Mouse (Mus musculus) erythroid progenitor cell, adult 5-6 weeks (primary cell): Measurements from ENCODE around the gene Faap100. TPM values are rescaled to one million over a fixed set of nuclear protein-coding genes. Genes with fewer than 3 reads are reported as not detected.

Experiments used
- ATAC-seq: replicated peaks from 2 replicates; pipeline ENCODE4 v1.8.0; 2016; ENCODE audit warnings: moderate number of reproducible peaks, mild to moderate bottlenecking, moderate TSS enrichment, inconsistent platforms; ENCODE audit not compliant: poor library complexity, low FRiP score, severe bottlenecking
- total RNA-seq, 2 experiments: library from RNA; stranded (forward) in 1 of 2; stranded (reverse) in 1 of 2; fragments of 150-400 nt in 1 of 2; fragments of 186-747, 209-891 nt in 1 of 2; gene quantifications; 2 replicates each; pipeline versions ENCODE4 v1.2.3 to v1.2.4; 2015 to 2017; ENCODE audit warnings: low replicate concordance in 2 of 2

Faap100 gene
- total RNA-seq, 2 experiments from 2014 or later: 2.0 to 8.0 TPM

GRCm38 (mm10) chr11:120341661-120342060 lies 36.9 kb downstream of the Faap100 start:
- no peak for ATAC-seq

- ATAC-seq: no peak
Measured at GRCm38 (mm10) chr11:120339978-120340513, 38.5 kb downstream of the Faap100 start.

- no peak for ATAC-seq
Measured at GRCm38 (mm10) chr11:120338786-120339185, 39.8 kb downstream of the Faap100 start.

- no peak for ATAC-seq
Measured at GRCm38 (mm10) chr11:120337447-120337846, 41.1 kb downstream of the Faap100 start.

GRCm38 (mm10) chr11:120335431-120336021 lies 43.0 kb downstream of the Faap100 start:
- ATAC-seq: no peak

- no peak for ATAC-seq
Measured at GRCm38 (mm10) chr11:120320156-120320555, 58.4 kb downstream of the Faap100 start.

GRCm38 (mm10) chr11:120319310-120319709 lies 59.3 kb downstream of the Faap100 start:
- ATAC-seq: no peak

Other genes with a start within 250 kb of the Faap100 start
- 14.8 and 17.2 TPM in 2 replicates for gene Slc38a10, start 227.4 kb downstream of the Faap100 start, total RNA-seq (2015; ENCODE audit: low replicate concordance)
- 17.1 and 46.0 TPM in 2 replicates for gene Slc38a10, start 227.4 kb downstream of the Faap100 start, total RNA-seq (2017; ENCODE audit: low replicate concordance)
- gene Bahcc1, start 145.8 kb downstream of the Faap100 start, total RNA-seq (2015; ENCODE audit: low replicate concordance): 2.5 and 2.9 TPM in 2 replicates
- 1.4 TPM in 2 replicates for gene Bahcc1, start 145.8 kb downstream of the Faap100 start, total RNA-seq (2017; ENCODE audit: low replicate concordance)
- 531 and 597 TPM in 2 replicates for gene Actg1, start 30.2 kb downstream of the Faap100 start, total RNA-seq (2015; ENCODE audit: low replicate concordance)
- gene Actg1, start 30.2 kb downstream of the Faap100 start, total RNA-seq (2017; ENCODE audit: low replicate concordance): 282 and 330 TPM in 2 replicates
- not detected in 2 replicates for gene Fscn2, start 17.2 kb downstream of the Faap100 start, total RNA-seq (2015; ENCODE audit: low replicate concordance)
- gene Fscn2, start 17.2 kb downstream of the Faap100 start, total RNA-seq (2017; ENCODE audit: low replicate concordance): not detected in 2 replicates
- gene Nploc4, start 58.9 kb upstream of the Faap100 start, total RNA-seq (2015; ENCODE audit: low replicate concordance): 35.2 and 47.6 TPM in 2 replicates
- 63.8 and 65.8 TPM in 2 replicates for gene Nploc4, start 58.9 kb upstream of the Faap100 start, total RNA-seq (2017; ENCODE audit: low replicate concordance)
- not detected in 2 replicates for gene Tspan10, start 63.9 kb upstream of the Faap100 start, total RNA-seq (2015; ENCODE audit: low replicate concordance)
- 0.13 and 1.8 TPM in 2 replicates for gene Tspan10, start 63.9 kb upstream of the Faap100 start, total RNA-seq (2017; ENCODE audit: low replicate concordance)
- not detected in 2 replicates for gene Pde6g, start 74.7 kb upstream of the Faap100 start, total RNA-seq (2015; ENCODE audit: low replicate concordance)
- not detected in 2 replicates for gene Pde6g, start 74.7 kb upstream of the Faap100 start, total RNA-seq (2017; ENCODE audit: low replicate concordance)
- 4.3 TPM in 1 of 2 replicates, not detected in the other for gene Oxld1, start 79.3 kb upstream of the Faap100 start, total RNA-seq (2015; ENCODE audit: low replicate concordance)
- gene Oxld1, start 79.3 kb upstream of the Faap100 start, total RNA-seq (2017; ENCODE audit: low replicate concordance): 1.4 and 5.0 TPM in 2 replicates
- gene Ccdc137, start 79.4 kb upstream of the Faap100 start, total RNA-seq (2015; ENCODE audit: low replicate concordance): 5.8 and 26.8 TPM in 2 replicates
- gene Ccdc137, start 79.4 kb upstream of the Faap100 start, total RNA-seq (2017; ENCODE audit: low replicate concordance): 21.2 and 24.0 TPM in 2 replicates
- 13.8 and 22.0 TPM in 2 replicates for gene Arl16, start 88.8 kb upstream of the Faap100 start, total RNA-seq (2015; ENCODE audit: low replicate concordance)
- gene Arl16, start 88.8 kb upstream of the Faap100 start, total RNA-seq (2017; ENCODE audit: low replicate concordance): 3.8 and 16.7 TPM in 2 replicates
- 10.8 and 17.6 TPM in 2 replicates for gene Mrpl12, start 105.8 kb upstream of the Faap100 start, total RNA-seq (2015; ENCODE audit: low replicate concordance)
- 11.6 and 13.7 TPM in 2 replicates for gene Mrpl12, start 105.8 kb upstream of the Faap100 start, total RNA-seq (2017; ENCODE audit: low replicate concordance)
- gene Slc25a10, start 113.1 kb upstream of the Faap100 start, total RNA-seq (2015; ENCODE audit: low replicate concordance): 7.2 and 17.6 TPM in 2 replicates
- gene Slc25a10, start 113.1 kb upstream of the Faap100 start, total RNA-seq (2017; ENCODE audit: low replicate concordance): 25.4 and 40.1 TPM in 2 replicates
- not detected in 2 replicates for gene Gcgr, start 151.9 kb upstream of the Faap100 start, total RNA-seq (2015; ENCODE audit: low replicate concordance)
- gene Gcgr, start 151.9 kb upstream of the Faap100 start, total RNA-seq (2017; ENCODE audit: low replicate concordance): not detected in 2 replicates
- gene Mcrip1, start 171.0 kb upstream of the Faap100 start, total RNA-seq (2015; ENCODE audit: low replicate concordance): 19.8 and 23.5 TPM in 2 replicates
- gene Mcrip1, start 171.0 kb upstream of the Faap100 start, total RNA-seq (2017; ENCODE audit: low replicate concordance): 1.7 and 5.6 TPM in 2 replicates
- gene Ppp1r27, start 172.4 kb upstream of the Faap100 start, total RNA-seq (2015; ENCODE audit: low replicate concordance): not detected in 2 replicates
- not detected in 2 replicates for gene Ppp1r27, start 172.4 kb upstream of the Faap100 start, total RNA-seq (2017; ENCODE audit: low replicate concordance)
- gene P4hb, start 194.5 kb upstream of the Faap100 start, total RNA-seq (2015; ENCODE audit: low replicate concordance): 101 and 104 TPM in 2 replicates
- 112 and 141 TPM in 2 replicates for gene P4hb, start 194.5 kb upstream of the Faap100 start, total RNA-seq (2017; ENCODE audit: low replicate concordance)
- 134 and 150 TPM in 2 replicates for gene Arhgdia, start 202.9 kb upstream of the Faap100 start, total RNA-seq (2015; ENCODE audit: low replicate concordance)
- 45.3 and 49.3 TPM in 2 replicates for gene Arhgdia, start 202.9 kb upstream of the Faap100 start, total RNA-seq (2017; ENCODE audit: low replicate concordance)
- gene Alyref, start 219.6 kb upstream of the Faap100 start, total RNA-seq (2015; ENCODE audit: low replicate concordance): 72.9 and 87.2 TPM in 2 replicates
- gene Alyref, start 219.6 kb upstream of the Faap100 start, total RNA-seq (2017; ENCODE audit: low replicate concordance): 142 and 227 TPM in 2 replicates
- 28.1 and 35.0 TPM in 2 replicates for gene Anapc11, start 219.7 kb upstream of the Faap100 start, total RNA-seq (2015; ENCODE audit: low replicate concordance)
- 2.8 and 12.1 TPM in 2 replicates for gene Anapc11, start 219.7 kb upstream of the Faap100 start, total RNA-seq (2017; ENCODE audit: low replicate concordance)
- gene Npb, start 229.7 kb upstream of the Faap100 start, total RNA-seq (2015; ENCODE audit: low replicate concordance): not detected in 2 replicates
- gene Npb, start 229.7 kb upstream of the Faap100 start, total RNA-seq (2017; ENCODE audit: low replicate concordance): not detected in 2 replicates
- gene Pcyt2, start 239.2 kb upstream of the Faap100 start, total RNA-seq (2015; ENCODE audit: low replicate concordance): 13.3 and 14.7 TPM in 2 replicates
- 20.7 and 23.1 TPM in 2 replicates for gene Pcyt2, start 239.2 kb upstream of the Faap100 start, total RNA-seq (2017; ENCODE audit: low replicate concordance)
- gene Sirt7, start 246.5 kb upstream of the Faap100 start, total RNA-seq (2015; ENCODE audit: low replicate concordance): 59.9 and 61.3 TPM in 2 replicates
- 81.2 and 85.6 TPM in 2 replicates for gene Sirt7, start 246.5 kb upstream of the Faap100 start, total RNA-seq (2017; ENCODE audit: low replicate concordance)